Comparison of ENCODE assay signal across 8 mouse cellular contexts in genomic region chr6:125071170-125071895, GRCm38 (mm10). TPM values are rescaled to one million over a fixed set of nuclear protein-coding genes. Genes with fewer than 3 reads are reported as not detected.
DNase-seq lines count a peak whose midpoint lies in the region; ATAC-seq and TF ChIP-seq lines count a peak whose summit lies in the region.

No protein-coding gene starts in this region.

- H3K4me2 ChIP-seq in heart, embryonic 11.5 days = no peak overlapping the region
- H3K4me2 ChIP-seq in hindbrain, embryonic 13.5 days = no peak overlapping the region
- H3K4me2 ChIP-seq in stomach, embryonic 16.5 days (ENCODE audit: low read depth, low read length) = peak overlapping the region; percentile 33

- no peaks in the 10 kb centered on the region for H3K36me3 ChIP-seq in heart, embryonic 11.5 days (ENCODE audit: control insufficient read depth, insufficient read depth, low read length)
- no peaks in the 10 kb centered on the region for H3K36me3 ChIP-seq in hindbrain, embryonic 13.5 days
- no peaks in the 10 kb centered on the region for H3K36me3 ChIP-seq in megakaryocyte, embryonic 14.5 days (replicated peaks; ENCODE audit: low read length)
- no peaks in the 10 kb centered on the region for H3K36me3 ChIP-seq in stomach, embryonic 16.5 days (ENCODE audit: control insufficient read depth, insufficient read depth, low read length)

- H3K9ac ChIP-seq in heart, embryonic 11.5 days (ENCODE audit: low read depth, low read length) = no peak overlapping the region
- no peak overlapping the region for H3K9ac ChIP-seq in hindbrain, embryonic 13.5 days
- 0 out of 2 replicates have a peak overlapping the region, but pooled peaks have one; percentile 5 for H3K9ac ChIP-seq in stomach, embryonic 16.5 days (ENCODE audit: low read length)

- H3K9me3 ChIP-seq in heart, embryonic 11.5 days (replicated peaks; ENCODE audit: control insufficient read depth, low read length) = no peaks in the 10 kb centered on the region
- H3K9me3 ChIP-seq in hindbrain, embryonic 13.5 days = no peaks in the 10 kb centered on the region
- H3K9me3 ChIP-seq in megakaryocyte, embryonic 14.5 days = no peaks in the 10 kb centered on the region
- H3K9me3 ChIP-seq in stomach, embryonic 16.5 days (replicated peaks; ENCODE audit: control insufficient read depth, low read length) = no peaks in the 10 kb centered on the region

- no peak for ATAC-seq in heart, embryonic 11.5 days (replicated peaks; ENCODE audit: insufficient number of reproducible peaks, low FRiP score, low TSS enrichment)
- peak; percentile 86 for ATAC-seq in hindbrain, embryonic 13.5 days (ENCODE audit: low FRiP score)
- peak; percentile 79 for ATAC-seq in stomach, embryonic 16.5 days (ENCODE audit: insufficient read depth, low FRiP score)

- 0 out of 2 replicates have a peak overlapping the region, but pooled peaks have one; percentile 29 for H3K27ac ChIP-seq in heart, embryonic 11.5 days (ENCODE audit: low read depth, low read length)
- peak overlapping the region; percentile 62 for H3K27ac ChIP-seq in bone marrow, adult 2 months (ENCODE audit: control insufficient read depth, insufficient read depth, low read depth, low read length, poor library complexity)
- peak overlapping the region; percentile 83 for H3K27ac ChIP-seq in hindbrain, embryonic 13.5 days
- H3K27ac ChIP-seq in stomach, embryonic 16.5 days (ENCODE audit: low read length) = peak overlapping the region; percentile 89

- 74% methylated on average over 18 of the region's 18 CpGs for WGBS in heart, embryonic 11.5 days (ENCODE audit: insufficient replicate concordance)
- WGBS in bone marrow, adult 2 months = 4% methylated on average over 18 of the region's 18 CpGs
- WGBS in hindbrain, embryonic 13.5 days = 80% methylated on average over 18 of the region's 18 CpGs
- 70% methylated on average over 18 of the region's 18 CpGs for WGBS in stomach, embryonic 16.5 days

- H3K27me3 ChIP-seq in heart, embryonic 11.5 days (ENCODE audit: control insufficient read depth, insufficient read depth, low read length) = no peaks in the 10 kb centered on the region
- no peaks in the 10 kb centered on the region for H3K27me3 ChIP-seq in hindbrain, embryonic 13.5 days
- H3K27me3 ChIP-seq in megakaryocyte, embryonic 14.5 days (replicated peaks) = peaks cover 24% of the 10 kb centered on the region
- H3K27me3 ChIP-seq in stomach, embryonic 16.5 days (ENCODE audit: control insufficient read depth, insufficient read depth, low read length) = no peaks in the 10 kb centered on the region

- 0 out of 2 replicates have a peak, but pooled peaks have one; percentile 5 for TF ChIP-seq CTCF in bone marrow, adult 2 months (IDR thresholded peaks at IDR 0.05; ENCODE audit: control insufficient read depth, insufficient read depth, low read length)

- DNase-seq in heart, postnatal 10 days = no peak
- DNase-seq in cerebellum, postnatal 4 days (ENCODE audit: low spot score in 2 of 2) = no peak
- DNase-seq in layer of hippocampus, adult 9-10 months (ENCODE audit: low spot score) = no peak

- intact Hi-C loops in heart, postnatal 10 days (cut with DNase I) = no loop called here

- H3K4me3 ChIP-seq in heart, embryonic 11.5 days (ENCODE audit: low read depth, low read length) = no peak overlapping the region
- H3K4me3 ChIP-seq in bone marrow, adult 2 months (replicated peaks; ENCODE audit: control insufficient read depth, low read depth, low read length) = peak overlapping the region; percentile 55
- no peak overlapping the region for H3K4me3 ChIP-seq in hindbrain, embryonic 13.5 days
- peak overlapping the region; percentile 88 for H3K4me3 ChIP-seq in megakaryocyte, embryonic 14.5 days (replicated peaks)
- peak overlapping the region; percentile 17 for H3K4me3 ChIP-seq in stomach, embryonic 16.5 days (replicated peaks; ENCODE audit: low read length)

- 0 out of 2 replicates have a peak, but pooled peaks have one; percentile 27 for TF ChIP-seq POLR2A in bone marrow, adult 2 months (IDR thresholded peaks at IDR 0.05; ENCODE audit: borderline replicate concordance, control insufficient read depth, low read depth, low read length)

- H3K4me1 ChIP-seq in heart, embryonic 11.5 days (ENCODE audit: control insufficient read depth, insufficient read depth, low read length) = peaks cover 8% of the 10 kb centered on the region
- H3K4me1 ChIP-seq in bone marrow, adult 2 months (ENCODE audit: control insufficient read depth, insufficient read depth, low read length) = peaks cover 8% of the 10 kb centered on the region
- H3K4me1 ChIP-seq in hindbrain, embryonic 13.5 days (replicated peaks) = peaks cover 17% of the 10 kb centered on the region; the same call in 1 of the 2 replicates
- peaks cover 37% of the 10 kb centered on the region for H3K4me1 ChIP-seq in megakaryocyte, embryonic 14.5 days
- H3K4me1 ChIP-seq in stomach, embryonic 16.5 days (ENCODE audit: control insufficient read depth, insufficient read depth, low read length) = peaks cover 11% of the 10 kb centered on the region; the same call in 1 of the 2 replicates

RNA-seq across cellular contexts. Expression of gene Lpar5, which starts 3.6 kb away (rescaled TPM):
- polyA plus RNA-seq in heart, embryonic 11.5 days (2014; fragmentation: Nextera tagmentation; extraction: Ambion mirVana) = 0.27 TPM in 1 of 2 replicates, not detected in the other
- total RNA-seq in heart, postnatal 10 days (2021) = under 1 TPM; 0.37 to 0.53 TPM
- not detected in 2 replicates for polyA plus RNA-seq in bone marrow, adult 2 months (2011; ENCODE audit: insufficient read depth, insufficient read length, low replicate concordance, missing spikeins)
- 0.55 and 0.65 TPM in 2 replicates for polyA plus RNA-seq in hindbrain, embryonic 13.5 days (2015; fragmentation: Nextera tagmentation; extraction: Ambion mirVana)
- polyA plus RNA-seq in megakaryocyte, embryonic 14.5 days (2012; ENCODE audit: insufficient read depth, low replicate concordance) = 0.62 TPM in 1 of 2 replicates, not detected in the other
- 9.5 and 13.6 TPM in 2 replicates for polyA plus RNA-seq in stomach, embryonic 16.5 days (2015; fragmentation: Nextera tagmentation; extraction: Ambion mirVana)

RNA-seq across cellular contexts. Expression of gene Acrbp, which starts 21.8 kb away (rescaled TPM):
- polyA plus RNA-seq in heart, embryonic 11.5 days (2014; fragmentation: Nextera tagmentation; extraction: Ambion mirVana) = 8.3 TPM in 2 replicates
- total RNA-seq in heart, postnatal 10 days (2021) = 1 to 10 TPM; 2.1 to 2.8 TPM
- 24.3 and 45.9 TPM in 2 replicates for polyA plus RNA-seq in bone marrow, adult 2 months (2011; ENCODE audit: insufficient read depth, insufficient read length, low replicate concordance, missing spikeins)
- polyA plus RNA-seq in hindbrain, embryonic 13.5 days (2015; fragmentation: Nextera tagmentation; extraction: Ambion mirVana) = 17.5 and 19.7 TPM in 2 replicates
- polyA plus RNA-seq in megakaryocyte, embryonic 14.5 days (2012; ENCODE audit: insufficient read depth, low replicate concordance) = 8.7 and 11.3 TPM in 2 replicates
- polyA plus RNA-seq in stomach, embryonic 16.5 days (2015; fragmentation: Nextera tagmentation; extraction: Ambion mirVana) = 10.6 and 12.9 TPM in 2 replicates

RNA-seq across cellular contexts. Expression of gene Chd4, which starts 24.4 kb away (rescaled TPM):
- 64.4 and 67.8 TPM in 2 replicates for polyA plus RNA-seq in heart, embryonic 11.5 days (2014; fragmentation: Nextera tagmentation; extraction: Ambion mirVana)
- total RNA-seq in heart, postnatal 10 days (2021) = 100 to 1,000 TPM; 170 to 183 TPM
- 66.8 and 106 TPM in 2 replicates for polyA plus RNA-seq in bone marrow, adult 2 months (2011; ENCODE audit: insufficient read depth, insufficient read length, low replicate concordance, missing spikeins)
- polyA plus RNA-seq in hindbrain, embryonic 13.5 days (2015; fragmentation: Nextera tagmentation; extraction: Ambion mirVana) = 123 and 126 TPM in 2 replicates
- polyA plus RNA-seq in megakaryocyte, embryonic 14.5 days (2012; ENCODE audit: insufficient read depth, low replicate concordance) = 41.8 and 90.6 TPM in 2 replicates
- 42.6 and 46.3 TPM in 2 replicates for polyA plus RNA-seq in stomach, embryonic 16.5 days (2015; fragmentation: Nextera tagmentation; extraction: Ambion mirVana)

RNA-seq across cellular contexts. Expression of gene Ing4, which starts 31.8 kb away (rescaled TPM):
- polyA plus RNA-seq in heart, embryonic 11.5 days (2014; fragmentation: Nextera tagmentation; extraction: Ambion mirVana) = 66.6 and 80.5 TPM in 2 replicates
- 10 to 100 TPM; 41.8 to 47.3 TPM for total RNA-seq in heart, postnatal 10 days (2021)
- 19.6 and 42.0 TPM in 2 replicates for polyA plus RNA-seq in bone marrow, adult 2 months (2011; ENCODE audit: insufficient read depth, insufficient read length, low replicate concordance, missing spikeins)
- 168 and 175 TPM in 2 replicates for polyA plus RNA-seq in hindbrain, embryonic 13.5 days (2015; fragmentation: Nextera tagmentation; extraction: Ambion mirVana)
- polyA plus RNA-seq in megakaryocyte, embryonic 14.5 days (2012; ENCODE audit: insufficient read depth, low replicate concordance) = 16.8 and 17.7 TPM in 2 replicates
- polyA plus RNA-seq in stomach, embryonic 16.5 days (2015; fragmentation: Nextera tagmentation; extraction: Ambion mirVana) = 114 and 115 TPM in 2 replicates

Comparison
In these comparisons a context has a peak if more than half of its experiments do, and no peak if none do; other contexts are left out.
1. H3K27ac ChIP-seq: peak in every context shown above with its lines; median percentile 89 in stomach, embryonic 16.5 days; 83 in hindbrain, embryonic 13.5 days; 62 in bone marrow, adult 2 months; 29 in heart, embryonic 11.5 days.
2. H3K4me3 ChIP-seq: peak in bone marrow, adult 2 months (single experiment), megakaryocyte, embryonic 14.5 days (single experiment) and stomach, embryonic 16.5 days (single experiment); none in heart, embryonic 11.5 days (single experiment) and hindbrain, embryonic 13.5 days (single experiment).